Mouse (Mus musculus) regulatory T cell (primary cell): Measurements from ENCODE around the gene Trim31.

Experiments used
- in situ Hi-C: fragments of 300-600 bp; cut with MboI, MseI; formaldehyde crosslinking; loops from one replicate; pipeline ENCODE4 v1.15.1; 2025; ENCODE audit warnings: high pct_unique_total_duplicates

Trim31 gene

DNA sequence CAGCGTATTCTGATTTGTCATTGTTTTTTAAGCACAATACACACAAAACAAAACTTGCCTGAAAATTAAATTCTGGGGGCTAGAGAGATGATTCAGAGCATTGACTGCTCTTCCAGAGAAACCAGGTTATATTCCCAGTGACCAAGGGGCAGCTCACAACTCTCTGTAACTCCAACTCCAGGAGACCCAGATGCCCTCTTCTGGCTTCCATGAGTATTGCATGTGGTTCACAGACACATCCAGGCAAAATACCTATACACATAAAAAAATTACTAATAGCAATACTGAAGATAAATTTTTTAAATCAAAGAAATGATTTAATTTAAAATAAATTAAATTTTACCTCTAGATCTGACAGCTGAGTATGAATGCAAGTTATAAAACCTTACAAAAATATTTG, 1.3 kb upstream of the Trim31 start:
- in situ Hi-C loops: no loop called here

DNA sequence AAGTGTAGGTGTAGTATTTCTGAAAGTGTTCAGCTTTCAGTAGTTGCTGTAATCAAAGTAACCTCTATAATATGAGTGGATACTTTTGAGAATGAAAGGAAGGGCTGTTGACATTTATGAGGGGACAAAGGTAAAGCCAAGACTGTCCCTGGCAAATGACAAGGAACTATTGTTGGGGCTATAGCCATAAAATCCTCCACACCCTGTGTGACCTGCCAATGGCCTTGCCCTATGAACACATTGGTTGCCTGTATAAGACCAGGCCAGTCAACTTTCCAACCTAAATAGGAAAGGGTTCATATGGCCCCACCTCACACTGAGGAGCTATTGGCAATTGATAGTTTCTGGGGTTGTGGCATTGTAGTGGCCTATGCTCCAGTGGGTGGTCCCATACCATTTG, 853 bp upstream of the Trim31 start:
- in situ Hi-C loops: no loop called here

DNA sequence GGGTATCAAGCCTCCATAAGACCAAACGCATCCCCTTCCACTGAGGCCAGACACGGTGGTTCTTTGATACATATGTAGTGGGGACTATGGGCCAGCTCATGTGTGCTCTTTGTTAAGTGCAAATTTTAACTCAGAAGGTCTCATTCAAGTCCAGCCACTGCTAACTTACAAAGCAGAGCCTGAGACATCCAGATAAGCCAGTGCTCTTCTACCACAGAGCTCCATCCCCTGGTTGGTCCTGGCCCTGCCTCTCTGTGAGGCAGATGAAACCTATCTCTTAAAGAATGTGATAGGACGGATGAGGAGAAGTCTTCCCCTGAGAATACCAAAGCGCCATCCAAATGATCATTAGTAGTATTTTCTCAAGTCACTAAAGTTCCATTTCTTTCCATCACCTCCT, 1.5 kb downstream of the Trim31 start:
- in situ Hi-C loops: no loop called here

DNA sequence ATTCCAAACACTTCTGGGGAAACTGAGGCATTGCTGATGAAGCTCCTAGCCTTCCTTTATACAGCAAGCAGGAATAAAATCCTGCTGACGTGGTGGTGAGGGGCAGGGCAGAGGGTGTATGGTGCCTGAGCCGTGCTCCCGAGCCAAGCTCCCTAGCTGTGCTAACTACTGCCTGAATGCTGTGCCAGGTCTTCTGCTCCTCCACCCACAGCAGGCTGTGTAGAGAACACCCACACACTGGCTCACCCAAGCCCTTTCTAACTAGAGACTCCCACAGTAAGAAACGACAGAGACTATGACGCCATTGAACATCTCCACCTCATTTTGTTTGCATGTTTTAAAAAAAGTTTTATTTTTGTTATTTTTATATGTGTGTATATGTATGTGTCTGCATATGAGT, 2.1 kb downstream of the Trim31 start:
- in situ Hi-C loops: no loop called here

DNA sequence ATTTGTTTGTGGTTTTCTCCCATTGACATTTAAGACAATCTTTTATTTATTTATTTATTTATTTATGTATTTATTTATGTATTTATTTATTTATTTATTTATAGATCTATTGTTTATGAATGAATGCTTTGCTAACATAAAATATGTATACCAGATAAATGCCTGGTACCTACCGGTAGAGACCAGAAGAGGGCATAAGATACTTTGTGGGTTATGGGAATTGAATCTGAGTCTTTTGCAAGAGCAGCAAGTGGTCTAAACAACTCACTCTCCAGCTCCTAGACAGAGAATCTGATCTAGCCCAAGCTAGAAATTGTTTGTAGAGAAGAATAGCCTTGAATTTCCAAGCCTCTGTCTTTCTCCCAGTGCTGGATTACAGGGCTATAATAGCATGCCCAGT, 2.8 kb downstream of the Trim31 start:
- in situ Hi-C loops: no loop called here

DNA sequence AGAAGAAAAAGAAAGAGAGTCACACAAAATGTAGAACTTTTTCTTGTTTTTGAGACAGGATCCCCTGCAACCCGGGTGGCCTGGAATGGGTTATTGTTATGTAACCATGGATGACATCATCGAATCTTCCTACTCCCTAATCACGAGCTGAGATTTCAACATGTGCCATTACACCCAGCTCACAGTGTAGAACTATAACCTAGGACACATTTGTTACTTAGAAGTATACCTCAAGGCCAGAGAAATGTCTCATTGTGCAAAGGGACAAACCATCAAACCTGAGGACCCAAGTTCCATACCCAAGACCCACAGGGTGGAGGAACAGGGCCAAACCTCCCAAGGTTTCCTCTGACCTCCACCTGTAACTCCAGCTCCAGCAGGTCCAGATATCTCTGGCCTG, 5.7 kb downstream of the Trim31 start:
- in situ Hi-C loops: no loop called here

DNA sequence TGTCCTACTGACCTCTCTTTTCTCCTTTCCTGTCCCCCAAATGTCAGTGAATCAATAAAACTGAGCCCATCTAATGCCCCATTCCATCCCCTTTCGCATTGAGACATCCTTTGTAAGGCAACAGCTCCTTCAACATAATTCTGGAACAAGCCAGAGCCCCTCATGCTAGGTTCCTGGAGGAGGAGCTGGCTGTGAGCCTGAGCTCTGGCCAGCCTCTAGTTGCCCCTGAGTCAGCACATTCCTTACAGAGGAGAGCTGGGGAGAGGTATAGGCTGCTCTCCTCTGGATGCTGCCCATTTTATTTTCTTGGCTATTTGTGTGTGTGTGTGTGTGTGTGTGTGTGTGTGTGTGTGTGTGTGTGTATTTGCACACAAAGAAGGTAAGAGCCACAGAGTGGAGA, 10.3 kb downstream of the Trim31 start:
- in situ Hi-C loops: loop anchor here (5.0 kb wide), 1 partner anchor 294 kb away; the partner anchor contains the start of gene Olfr94

DNA sequence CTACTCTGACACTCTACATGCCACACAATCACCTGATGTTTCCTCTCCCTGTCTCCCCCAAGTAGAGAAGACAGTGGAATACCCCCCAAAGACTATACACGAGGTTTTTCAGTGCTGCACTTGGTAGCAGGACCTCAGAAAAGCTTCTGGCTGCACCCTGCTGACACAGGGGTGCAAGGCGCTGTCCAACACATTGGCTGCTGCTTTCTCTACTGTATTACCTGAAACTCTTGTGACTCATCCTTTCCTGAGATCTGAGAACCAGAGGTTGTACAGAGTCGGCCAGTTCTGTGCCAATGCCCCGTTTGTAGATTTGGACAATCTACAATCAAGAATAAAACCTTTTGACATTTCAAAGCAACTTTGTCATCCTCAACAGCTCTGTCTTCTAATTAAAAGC, 11.9 kb downstream of the Trim31 start:
- in situ Hi-C loops: loop anchor here (5.0 kb wide), 1 partner anchor 292 kb away; the partner anchor contains the start of gene Olfr94

DNA sequence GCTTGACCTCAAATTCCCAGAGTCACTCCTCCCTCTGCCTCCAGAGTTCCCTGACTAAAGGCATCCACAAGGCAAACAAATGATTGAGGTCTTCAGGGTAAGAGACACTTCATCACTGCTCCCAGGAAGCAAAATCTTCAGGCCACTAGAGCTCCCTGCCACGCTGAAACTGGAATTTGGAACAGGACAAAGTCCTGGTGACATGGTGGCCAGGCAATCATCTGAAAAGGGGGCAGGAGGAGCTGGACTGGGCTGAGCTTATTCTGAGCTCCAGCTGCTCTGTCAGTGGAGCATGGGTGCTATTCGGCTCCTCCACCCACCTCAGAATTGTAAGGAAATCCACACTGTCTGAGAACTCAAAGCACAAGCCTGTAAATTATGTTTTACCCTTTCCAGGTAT, 14.1 kb downstream of the Trim31 start:
- in situ Hi-C loops: no loop called here

DNA sequence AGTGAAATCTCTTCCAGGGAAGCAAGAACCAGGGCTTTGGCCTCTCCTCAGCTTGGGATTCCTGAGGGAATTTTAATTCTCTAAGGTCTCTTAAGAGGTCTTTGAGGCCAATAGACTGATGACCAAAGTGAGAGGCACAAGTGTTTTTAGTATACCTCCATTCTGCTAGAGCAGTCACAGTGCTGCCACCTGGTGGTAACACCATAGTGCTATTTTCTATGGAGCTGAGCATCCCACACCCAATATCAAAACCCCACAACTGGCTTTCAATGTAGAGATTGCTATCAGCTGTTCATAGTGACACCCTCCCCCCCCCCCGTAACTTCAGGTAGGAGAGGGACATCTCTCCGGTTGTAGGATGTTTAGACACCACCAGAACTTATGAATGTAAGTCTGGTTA, 16.2 kb downstream of the Trim31 start:
- in situ Hi-C loops: no loop called here

DNA sequence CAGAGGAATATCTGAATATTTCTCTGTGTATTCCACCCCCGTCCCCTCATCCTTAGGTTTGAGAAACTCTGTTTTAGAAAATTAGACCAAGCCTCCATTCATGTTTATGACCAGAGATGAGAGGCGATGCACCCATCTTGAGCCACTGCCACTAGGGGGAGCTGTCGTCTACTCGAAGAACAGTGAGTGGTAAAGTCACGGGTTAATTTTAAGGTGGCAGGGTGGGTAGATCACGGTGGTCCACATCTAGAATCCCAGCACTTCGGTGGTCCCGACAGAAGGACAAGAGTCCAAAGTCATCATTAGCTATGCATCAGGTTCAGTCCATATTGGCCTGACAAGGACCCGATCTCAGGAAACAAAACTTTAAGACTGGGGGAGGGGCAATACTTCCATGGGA, 17.2 kb downstream of the Trim31 start:
- in situ Hi-C loops: no loop called here

DNA sequence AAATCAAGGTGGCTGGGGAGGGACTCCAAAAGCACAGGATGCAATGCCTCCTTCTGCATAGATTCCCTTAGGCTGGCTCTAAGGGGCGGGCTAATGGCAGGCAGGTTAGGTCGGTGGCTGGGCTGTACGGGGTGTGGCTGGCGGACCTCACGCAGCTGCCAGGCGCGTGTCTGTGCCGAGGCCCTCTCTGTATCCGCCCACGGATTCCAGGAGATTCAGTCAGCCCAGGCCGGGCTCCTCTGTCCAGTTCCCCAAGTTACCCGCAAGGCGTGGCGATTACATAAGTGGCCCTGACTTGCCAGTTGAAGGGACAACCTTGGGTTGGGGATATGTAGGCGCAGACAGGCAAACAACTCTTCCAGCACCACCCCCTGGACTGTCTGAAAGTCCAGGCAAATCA, 22.3 kb downstream of the Trim31 start:
- in situ Hi-C loops: loop anchor here (5.0 kb wide), 1 partner anchor 67 kb away; the partner anchor contains the start of gene H2-M5

DNA sequence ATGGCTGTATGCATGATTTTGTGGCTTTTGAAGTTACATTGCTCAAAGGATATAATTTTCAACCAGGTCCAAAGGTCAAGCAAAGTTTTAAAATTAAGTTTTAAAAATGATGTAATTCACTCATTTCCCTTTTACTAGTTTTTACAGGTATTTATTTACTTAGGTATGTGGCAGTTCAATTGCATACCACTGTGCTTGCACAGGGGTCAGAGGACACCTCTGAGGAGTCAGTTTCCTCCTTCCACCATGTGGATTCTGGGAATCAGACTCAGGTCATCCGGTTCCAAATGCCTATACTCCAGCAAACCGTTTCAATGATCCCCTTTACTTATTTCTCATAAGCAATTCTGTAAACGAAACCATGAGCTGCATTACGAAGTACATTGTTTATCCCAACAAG, 24.8 kb downstream of the Trim31 start:
- in situ Hi-C loops: loop anchor here (5.0 kb wide), 1 partner anchor 65 kb away; the partner anchor contains the start of gene H2-M5

DNA sequence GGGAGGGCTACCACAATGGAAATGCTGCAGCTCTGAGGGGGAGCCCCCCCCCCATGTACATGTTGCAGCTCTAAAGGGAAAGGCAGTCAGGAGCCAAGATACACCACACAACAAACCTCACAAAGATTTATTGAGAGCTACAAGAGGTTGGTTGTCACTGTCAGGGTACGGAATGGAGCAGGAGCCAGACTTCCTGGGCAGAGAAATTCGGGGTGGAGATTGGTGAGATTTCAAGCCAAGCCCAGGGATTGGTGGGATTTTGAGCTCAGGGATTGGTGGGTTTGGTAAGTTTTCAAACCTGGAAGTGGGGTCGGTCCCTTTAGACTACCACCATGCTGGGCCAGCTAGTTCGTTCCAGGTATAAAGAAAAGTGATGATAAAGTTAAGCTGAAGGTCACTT, 25.6 kb downstream of the Trim31 start:
- in situ Hi-C loops: loop anchor here (5.0 kb wide), 1 partner anchor 64 kb away; the partner anchor contains the start of gene H2-M5

DNA sequence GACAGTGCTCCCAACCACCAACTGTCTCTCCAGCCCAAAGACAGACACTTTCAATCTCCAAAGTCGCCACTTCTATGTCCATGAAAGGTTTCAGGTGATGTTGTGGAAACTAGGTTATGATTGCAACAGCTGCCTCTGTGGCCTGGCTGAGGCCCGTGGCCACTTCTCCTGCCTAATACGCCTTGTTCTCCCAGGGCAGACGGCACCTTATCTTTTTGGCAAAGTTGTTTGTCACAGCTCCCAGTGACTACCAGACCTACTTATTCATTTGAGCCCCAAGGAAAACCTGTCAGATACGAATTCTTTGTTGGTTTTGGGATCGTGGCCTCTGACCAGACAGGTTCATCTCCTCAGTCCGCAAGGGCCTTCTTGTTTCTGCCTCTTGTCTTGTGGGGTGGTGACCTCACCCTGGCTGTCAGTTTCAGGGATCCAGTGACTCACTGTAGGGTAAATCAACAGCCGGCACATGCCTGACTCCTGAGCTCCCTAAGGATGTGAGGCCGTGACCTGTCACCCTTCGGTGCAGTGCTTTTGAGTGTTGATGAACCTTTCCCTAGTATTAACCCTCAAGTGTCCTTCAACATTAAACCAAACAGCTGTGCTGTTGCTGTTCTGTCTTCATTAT, 29.7 kb downstream of the Trim31 start:
- in situ Hi-C loops: no loop called here

DNA sequence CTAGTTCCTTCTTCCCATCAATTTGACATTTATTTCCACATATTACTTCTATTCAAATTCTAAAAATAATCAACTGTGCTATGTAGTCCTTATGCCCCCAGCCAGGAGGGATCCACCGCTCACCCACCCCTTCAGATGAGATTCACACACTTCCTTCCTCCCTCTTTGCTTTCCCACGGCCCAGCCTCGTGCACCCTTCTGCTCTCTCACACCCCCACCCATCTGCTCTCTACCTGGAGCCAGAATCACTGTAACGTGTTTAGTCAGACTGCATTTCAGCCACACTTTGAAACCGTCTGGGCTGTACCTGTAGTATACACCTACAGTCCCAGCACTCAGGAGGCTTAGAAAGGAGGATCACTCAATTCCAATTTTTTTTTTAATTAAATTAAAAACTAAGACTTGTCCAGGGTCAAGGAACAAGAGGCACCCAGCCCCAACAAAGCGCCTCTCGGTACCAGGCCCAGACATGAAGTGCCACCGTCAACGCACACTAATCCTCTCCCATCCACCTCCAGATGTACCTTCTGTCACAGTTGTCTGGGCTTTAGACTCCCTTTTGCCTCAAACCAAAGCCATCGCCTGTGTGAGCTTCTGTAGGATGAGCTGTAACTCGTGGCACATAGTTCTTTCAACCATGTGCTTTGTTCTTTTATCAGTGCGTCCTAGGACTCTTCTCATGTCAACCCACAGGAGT, 31.5 kb downstream of the Trim31 start:
- in situ Hi-C loops: no loop called here

DNA sequence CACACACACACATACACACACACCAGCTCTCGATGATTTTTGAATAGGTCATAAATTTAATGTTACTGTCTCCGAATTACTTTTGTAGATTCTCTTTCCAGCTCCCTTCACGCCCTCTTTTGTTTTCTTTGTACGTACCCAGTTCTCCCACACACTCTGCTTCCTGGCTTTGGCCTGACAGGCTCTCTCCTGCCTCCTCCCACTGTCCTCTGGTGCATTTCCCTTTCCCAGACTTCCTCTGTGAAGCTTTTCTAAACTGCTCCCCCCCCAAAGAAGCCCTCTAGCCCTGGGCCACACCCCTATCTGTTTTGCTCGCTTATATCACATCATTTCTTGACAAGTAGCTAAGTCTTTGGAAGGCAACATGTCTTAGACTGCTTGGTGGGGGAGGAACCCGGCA, 32.3 kb downstream of the Trim31 start:
- in situ Hi-C loops: no loop called here

DNA sequence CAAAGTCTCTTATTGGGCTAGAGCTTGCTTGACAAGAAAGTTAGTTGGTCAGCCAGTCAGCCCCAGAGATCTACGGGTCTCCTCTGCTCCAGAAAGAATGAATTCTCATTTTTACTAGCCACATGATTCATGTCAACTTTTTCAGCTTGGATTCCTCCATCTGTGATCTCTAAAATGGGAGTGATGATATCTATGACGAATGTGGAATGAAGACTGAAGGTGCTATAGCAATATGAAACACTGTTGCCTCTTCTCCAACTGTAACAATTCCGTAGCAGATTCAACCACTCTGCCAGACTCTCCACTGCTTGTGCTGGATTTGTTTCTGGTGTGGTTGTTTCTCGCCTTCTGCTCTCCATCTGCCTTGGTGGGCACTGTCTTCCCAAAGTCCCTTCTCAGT, 33.2 kb downstream of the Trim31 start:
- in situ Hi-C loops: no loop called here

DNA sequence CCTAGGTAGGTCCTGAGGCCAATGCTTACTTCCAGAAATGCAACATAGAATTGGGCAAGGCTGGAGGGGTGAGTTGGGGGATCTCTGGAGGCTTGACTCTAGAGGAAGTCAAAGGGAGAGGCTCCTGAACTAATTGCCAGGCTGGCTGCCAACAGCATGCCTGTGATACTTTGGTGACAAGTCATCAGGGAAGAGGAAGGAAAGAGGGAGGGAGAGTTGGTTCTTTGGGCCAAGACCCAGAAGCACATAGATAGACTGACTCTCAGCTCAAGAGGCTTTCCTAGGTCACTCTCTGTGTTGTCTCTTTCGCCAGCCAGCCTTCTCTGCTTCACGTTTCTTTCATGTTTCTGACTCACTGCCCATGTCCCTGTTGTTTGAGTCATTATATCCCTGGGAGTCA, 33.9 kb downstream of the Trim31 start:
- in situ Hi-C loops: no loop called here

DNA sequence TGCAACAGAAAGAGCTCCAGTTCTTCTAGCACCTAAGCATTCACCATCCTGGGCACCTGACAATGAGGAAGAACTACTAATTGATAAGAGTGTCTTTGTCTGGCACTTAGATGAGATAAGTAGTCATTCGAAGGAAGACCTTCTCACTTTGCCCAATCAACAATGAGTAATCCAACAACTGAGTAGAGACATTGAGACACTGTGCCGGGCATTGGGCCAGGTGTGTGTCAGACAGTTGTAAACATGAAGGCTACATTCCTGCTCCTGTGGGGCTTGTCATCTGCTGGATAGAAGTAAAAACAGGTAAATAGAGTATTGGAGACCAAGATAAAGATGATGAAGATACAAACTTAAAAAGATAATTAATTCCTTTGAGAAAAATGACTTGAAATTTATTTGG, 40.1 kb downstream of the Trim31 start:
- in situ Hi-C loops: no loop called here

DNA sequence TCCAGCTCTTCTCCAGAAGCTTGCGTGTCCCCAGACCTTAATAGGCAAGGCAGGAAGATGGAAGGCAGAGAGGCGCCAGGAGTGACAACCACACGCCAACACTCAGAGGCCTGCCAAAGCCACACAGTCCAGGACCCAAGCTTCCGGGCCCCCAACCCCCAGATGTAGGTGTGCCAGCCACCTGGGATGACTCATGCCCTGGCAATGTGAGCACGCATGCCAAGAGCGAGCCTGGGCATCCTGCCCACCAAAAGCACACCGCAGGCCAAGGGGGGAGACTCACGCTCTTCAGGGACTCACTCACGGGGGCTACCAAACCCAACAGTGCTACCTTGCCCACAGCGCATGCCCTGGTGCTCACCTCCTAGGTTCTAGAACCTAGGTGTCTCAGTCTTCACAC, 44.5 kb downstream of the Trim31 start:
- in situ Hi-C loops: no loop called here

DNA sequence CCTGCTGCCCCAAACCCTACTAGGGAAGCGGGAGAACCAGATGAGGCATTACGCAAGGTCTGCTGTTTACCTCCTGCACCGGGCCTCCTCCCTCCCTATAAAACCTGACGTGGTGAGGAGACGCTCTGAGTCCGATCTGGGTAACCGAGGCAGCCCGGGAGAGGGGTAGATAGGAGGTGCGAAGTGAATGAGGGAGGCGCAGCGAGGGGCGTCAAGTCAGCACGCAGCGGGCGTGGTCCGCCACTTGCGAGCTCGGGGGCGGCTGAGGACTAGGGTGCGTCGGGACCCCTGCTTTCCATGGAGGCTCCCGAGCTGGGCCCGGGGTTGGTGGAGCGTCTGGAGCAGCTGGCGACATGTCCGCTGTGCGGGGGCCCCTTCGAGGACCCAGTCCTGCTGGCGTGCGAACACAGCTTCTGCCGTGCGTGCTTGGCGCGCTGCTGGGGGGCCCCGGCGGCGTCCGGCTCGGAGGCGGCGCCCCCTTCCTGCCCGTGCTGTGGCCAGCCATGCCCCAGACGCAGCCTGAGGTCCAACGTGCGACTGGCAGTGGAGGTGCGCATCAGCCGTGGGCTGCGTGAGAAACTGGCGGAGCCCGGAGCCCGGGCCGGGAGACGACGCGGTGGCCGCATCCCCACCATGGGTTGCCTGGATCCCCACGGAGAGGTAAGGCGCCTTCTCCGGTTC, 45.0 kb downstream of the Trim31 start, which contains the start of gene Rnf39:
Gene Rnf39, plus strand, starts transcription at position 128 of the 681 bp plus-strand sequence.
- in situ Hi-C loops: no loop called here

DNA sequence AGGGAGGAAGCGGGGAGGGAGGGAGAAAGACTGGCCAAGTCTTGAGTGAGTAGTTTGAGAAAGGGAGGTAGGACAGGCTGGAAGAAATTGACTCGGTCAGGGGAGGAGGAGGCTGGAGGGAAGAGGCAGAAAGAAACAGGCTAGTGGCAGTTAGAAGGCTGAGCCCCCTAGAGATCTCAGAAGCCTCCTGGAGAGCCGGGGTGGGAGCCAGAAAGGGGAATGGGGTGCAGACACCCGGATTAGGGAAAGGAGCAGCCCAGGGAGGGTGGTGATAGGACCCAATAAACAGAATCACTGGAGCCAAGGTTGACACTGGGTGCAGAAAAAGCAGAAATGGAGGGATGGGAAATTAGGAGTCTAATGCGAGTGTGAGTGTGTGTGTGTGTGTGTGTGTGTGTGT, 45.8 kb downstream of the Trim31 start:
- in situ Hi-C loops: no loop called here
